Mouse (Mus musculus) cerebral cortex, adult 2 months (tissue): Measurements from ENCODE around the gene Hist1h3h.

ENCODE experiments used
- WGBS: fragments of 180-500 bp; shearing (Covaris S2); methylation state at CpG from one replicate; pipeline ENCODE4 v1.1.7; 2018; 5-methylcytosine and 5-hydroxymethylcytosine counted together

The Hist1h3h gene

DNA sequence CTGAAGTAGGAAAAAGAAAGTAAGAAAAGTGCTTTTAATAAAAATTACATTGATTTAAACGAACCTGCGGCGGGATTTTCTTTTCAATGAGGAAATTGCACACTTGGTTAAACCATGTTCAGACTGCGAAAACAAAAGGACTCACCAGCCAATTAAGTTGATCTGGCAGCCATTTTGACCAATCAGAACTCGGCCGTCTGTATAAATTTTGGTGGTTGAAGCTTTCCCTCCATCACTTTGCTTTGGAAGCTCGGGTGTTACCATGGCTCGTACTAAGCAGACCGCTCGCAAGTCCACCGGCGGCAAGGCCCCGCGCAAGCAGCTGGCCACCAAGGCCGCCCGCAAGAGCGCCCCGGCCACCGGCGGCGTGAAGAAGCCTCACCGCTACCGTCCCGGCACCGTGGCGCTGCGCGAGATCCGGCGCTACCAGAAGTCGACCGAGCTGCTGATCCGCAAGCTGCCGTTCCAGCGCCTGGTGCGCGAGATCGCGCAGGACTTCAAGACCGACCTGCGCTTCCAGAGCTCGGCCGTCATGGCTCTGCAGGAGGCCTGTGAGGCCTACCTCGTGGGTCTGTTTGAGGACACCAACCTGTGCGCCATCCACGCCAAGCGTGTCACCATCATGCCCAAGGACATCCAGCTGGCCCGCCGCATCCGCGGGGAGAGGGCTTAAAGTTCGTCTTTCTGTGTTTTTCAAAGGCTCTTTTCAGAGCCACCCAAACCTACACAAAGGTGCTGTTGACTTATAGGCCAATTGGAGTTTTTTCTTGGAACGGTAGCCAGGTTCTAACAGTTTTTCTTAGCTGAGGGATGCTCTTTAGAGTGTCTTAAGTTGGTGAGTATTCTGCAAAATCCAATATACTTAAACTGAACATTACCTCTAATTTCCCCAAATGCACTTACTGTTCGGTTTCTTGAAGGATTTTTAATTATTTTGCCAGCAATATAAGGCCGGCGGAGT lies at the start of gene Hist1h3h:
TSS of gene Hist1h3h (plus strand) at position 263 of the 961 bp plus-strand sequence.
- WGBS, result 4% methylated on average over 32 of the region's 56 CpGs

DNA sequence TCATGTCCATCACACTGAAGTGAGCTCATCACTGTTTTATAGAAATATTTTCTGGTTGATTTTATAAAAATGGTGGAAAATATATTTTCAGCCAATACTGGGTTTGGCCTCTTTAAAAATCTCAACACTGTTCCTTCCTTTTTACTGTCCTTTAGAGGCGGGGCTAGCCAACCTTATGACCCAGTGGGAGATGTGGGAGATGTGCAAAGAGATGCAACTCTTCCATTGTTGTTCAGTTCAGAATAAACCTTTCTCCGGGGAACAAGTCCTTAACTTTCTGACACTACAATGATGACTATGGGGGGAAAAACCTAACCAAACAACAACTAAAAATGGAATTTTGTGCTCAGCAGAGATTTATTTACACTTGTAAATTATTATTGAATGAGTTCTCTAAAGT lies 40.2 kb upstream of the Hist1h3h start, which contains the start of gene Olfr1360:
TSS of gene Olfr1360 (minus strand) at position 101 of the 400 bp plus-strand sequence.
- WGBS, result 82% methylated on average over 2 of the region's 2 CpGs

DNA sequence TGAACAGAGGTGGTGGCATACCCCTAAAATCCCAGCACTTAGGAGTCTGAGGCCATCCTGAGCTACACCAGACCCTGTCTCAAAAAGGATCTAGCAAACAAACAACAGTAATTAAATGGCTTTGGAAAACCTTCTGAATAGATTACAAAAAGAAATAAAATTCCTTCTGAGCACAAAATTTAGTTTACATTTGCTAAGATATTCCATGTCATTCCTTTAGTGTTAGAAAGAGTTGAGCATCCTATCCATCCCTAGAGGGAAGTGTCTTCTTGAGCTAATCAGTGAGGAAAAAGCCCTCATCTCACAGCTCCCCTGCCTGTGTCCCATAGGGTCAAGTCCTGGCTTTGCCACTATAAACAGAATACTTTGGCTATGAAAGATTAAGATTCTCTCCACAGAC lies 19.6 kb upstream of the Hist1h3h start, which contains the start of gene Olfr1359:
TSS of gene Olfr1359 (plus strand) at position 301 of the 400 bp plus-strand sequence.

DNA sequence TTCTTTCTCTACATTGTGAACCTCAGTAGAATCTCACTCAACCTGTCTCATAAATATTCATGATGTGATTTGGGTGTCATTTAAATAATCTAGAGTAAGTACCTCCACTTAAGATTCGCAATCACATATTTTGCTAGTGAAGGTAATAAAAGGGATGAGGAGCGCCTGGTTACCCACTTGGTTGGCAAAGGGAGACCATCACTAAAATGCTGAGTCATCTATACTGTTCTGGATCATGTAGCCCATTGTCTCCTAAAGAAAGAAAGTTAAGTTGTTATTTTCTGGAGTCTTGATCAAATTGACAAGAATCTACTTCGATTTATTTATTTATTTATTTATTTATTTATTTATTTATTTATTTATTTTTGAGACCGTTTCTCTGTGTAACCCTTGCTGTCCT lies 10.8 kb upstream of the Hist1h3h start:
- WGBS, result 65% methylated on average over 4 of the region's 4 CpGs

DNA sequence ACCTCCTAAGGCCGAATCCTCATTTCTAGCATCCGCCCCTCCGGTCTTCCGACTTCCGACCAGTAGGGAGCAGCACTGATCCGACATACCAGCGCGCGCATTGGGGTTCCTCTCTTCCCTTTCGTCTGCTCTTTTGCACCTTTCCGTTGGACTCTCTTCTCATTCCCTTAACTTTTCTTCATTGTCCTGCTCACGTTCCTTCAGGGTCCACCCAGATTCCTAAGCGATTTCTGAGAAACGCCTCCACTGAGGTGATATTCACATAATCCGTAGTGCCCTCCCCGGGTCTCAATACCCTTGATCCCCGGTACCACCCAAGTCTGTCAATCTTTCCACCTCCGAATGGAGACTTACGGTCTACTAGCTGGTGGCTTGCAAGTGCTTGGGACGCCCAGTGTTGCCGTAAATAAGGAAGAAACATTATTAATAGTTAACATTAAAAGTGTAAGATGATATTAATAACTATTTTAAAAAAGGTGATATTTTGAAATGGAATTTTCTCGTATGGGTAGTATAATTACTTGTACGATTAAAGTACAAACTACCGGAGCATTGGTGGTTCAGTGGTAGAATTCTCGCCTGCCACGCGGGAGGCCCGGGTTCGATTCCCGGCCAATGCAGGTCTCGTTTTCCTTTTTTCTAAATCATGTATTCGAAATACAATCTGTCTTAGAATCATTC lies 7.3 kb upstream of the Hist1h3h start:
- WGBS, result under 1% methylated on average over 32 of the region's 32 CpGs

DNA sequence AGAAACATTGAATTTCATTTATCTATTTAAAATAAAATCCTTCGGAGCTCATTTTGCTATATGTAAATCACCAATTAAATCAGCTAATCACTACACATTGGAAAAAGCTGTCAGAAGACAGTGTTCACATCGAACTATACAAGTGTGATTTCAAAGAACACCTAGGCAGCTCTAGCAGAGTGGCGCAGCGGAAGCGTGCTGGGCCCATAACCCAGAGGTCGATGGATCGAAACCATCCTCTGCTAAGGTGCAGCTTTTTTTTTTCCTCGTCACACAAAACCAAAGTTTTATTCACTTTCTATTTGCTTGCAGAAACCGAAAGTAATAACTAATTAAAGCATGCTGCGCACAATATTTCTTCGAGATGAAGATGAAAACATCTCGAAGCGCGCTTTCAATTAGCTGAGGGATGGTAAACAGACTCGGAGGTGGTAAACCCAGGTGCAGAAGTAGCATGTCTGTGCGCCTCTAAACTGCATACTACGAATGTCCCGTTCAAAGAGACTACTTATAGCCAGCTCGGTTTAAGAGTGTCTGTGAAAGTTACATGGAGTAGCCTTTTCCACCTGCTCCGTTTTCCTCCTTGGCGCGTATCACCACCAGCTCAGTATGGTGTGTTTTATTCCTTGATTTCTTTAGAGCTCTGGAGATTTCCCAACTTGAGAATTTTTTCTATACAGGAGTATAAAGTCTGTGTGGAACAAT lies 6.5 kb upstream of the Hist1h3h start:
- 3% methylated on average over 22 of the region's 22 CpGs for WGBS

DNA sequence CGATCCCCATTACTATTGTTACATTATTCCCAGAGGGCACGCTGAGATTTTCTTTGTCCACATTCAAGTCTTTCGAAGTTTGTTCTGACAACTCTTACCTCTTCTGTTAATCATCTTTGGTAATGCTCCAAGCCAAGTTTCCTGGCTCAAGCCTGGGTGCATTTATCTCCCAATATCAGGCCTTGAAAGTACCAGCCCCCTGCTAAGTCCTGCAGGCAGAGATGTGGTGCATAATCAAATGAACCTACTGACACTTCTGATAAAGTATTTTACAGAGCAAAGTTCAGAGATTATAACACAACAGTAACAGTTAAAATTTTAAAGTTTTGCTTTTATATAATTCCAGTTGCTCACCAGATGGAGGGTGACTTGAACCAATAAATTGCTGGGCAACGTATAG lies 5.8 kb upstream of the Hist1h3h start:
- WGBS, result 32% methylated on average over 4 of the region's 4 CpGs

DNA sequence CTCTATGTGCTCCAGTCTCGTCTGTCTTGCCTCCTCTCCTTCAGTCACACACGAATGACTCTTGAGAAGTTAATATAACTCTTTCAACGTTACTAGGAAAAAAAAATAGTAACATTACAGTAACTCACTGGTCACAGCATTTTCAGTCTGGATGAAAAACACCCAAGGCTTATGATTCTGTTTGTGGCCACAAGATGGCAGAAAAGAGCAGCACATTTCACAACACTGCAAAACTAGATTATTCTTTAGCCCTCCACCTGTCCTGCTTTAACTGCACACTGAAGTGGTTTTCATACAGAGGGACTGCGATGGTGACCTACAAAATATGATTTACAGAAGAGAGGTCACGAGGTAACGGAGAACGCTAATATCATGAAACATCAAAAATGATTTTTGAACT lies 2.7 kb upstream of the Hist1h3h start:
- WGBS, result under 1% methylated on average over 7 of the region's 7 CpGs

DNA sequence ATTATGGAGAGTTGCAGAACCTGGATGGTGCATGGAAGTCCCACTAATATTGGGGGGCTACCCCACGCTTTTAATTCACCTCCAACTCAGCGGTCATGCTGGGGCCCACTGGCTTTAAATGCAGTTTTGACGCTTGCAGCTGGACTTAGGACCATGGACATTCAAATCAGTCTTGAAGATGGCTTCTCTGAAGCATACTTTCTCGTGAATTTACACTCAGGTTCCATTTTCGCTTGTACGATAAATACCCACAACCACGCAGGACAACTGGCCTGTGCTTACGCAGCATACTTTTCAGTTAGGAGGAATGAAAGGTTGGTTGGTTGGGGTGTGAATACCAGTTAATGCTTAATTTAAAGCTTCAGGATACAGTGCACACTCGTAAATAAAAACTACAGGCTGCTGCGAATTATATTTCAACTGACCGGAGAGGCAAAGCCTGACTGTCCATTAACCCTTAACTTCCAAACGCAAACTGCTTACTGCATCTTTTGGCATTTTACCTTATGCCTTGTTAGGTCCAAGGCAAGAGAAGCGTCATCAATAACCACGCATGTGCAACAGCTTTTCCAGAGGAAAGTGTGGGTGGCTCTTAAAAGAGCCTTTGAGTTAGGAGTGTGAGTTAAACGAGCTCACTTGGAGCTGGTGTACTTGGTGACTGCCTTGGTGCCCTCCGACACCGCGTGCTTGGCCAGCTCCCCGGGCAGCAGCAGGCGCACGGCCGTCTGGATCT lies 2.2 kb upstream of the Hist1h3h start:
- WGBS, result under 1% methylated on average over 22 of the region's 22 CpGs

DNA sequence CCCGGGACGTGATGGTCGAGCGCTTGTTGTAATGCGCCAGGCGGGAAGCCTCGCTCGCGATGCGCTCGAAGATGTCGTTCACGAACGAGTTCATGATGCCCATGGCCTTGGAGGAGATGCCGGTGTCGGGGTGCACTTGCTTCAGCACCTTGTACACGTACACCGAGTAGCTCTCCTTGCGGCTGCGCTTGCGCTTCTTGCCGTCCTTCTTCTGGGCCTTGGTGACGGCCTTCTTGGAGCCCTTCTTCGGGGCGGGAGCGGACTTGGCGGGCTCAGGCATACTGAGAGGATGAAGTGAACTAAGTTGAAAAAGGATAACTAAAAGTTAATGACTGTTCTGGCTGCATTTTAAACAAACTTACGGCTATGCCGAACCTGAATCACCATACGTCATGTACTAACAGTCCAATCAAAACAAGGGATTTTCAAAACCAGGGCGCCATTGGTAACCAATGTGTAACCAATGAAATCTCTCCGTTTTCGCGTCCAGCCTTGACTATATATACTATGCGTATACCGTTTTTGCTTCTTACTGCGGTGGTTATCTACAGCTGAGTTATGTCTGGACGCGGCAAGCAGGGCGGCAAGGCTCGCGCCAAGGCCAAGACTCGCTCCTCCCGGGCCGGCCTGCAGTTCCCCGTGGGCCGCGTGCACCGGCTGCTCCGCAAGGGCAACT lies 1.5 kb upstream of the Hist1h3h start, which contains the start of the genes Hist1h2bl and Hist1h2ai:
TSS of gene Hist1h2bl (minus strand) at position 280 of the 676 bp plus-strand sequence.
TSS of gene Hist1h2ai (plus strand) at position 559 of the 676 bp plus-strand sequence.
- WGBS, result under 1% methylated on average over 35 of the region's 50 CpGs

DNA sequence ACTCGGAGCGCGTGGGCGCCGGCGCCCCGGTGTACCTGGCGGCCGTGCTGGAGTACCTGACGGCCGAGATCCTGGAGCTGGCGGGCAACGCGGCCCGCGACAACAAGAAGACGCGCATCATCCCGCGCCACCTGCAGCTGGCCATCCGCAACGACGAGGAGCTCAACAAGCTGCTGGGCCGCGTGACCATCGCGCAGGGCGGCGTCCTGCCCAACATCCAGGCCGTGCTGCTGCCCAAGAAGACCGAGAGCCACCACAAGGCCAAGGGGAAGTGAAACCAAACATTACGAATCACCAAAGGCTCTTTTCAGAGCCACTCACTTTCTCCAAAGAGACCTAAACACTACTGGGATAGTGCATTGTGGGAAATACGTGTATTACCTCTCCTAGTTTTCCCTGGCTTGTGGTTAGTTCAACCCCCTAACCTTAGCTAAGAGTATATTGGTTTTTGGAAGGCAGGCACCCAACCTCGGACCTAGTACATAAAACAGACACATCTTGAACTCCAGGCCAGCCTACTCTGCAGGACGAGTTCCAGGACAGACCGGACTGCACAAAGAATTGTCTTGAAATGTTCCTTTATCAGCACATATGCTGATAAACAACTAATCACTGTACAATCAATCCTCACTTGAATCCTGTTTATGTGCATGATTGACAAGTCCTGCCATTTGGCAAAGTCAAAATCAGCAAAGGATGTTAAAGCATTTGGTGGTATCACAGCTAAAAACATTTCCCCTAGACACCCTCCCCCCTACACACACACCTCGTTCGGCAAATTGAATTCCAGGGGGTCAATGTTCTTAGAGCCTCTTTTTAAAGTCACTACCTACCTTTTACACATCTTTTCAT lies 693 bp upstream of the Hist1h3h start:
- 0% methylated on average over 15 of the region's 38 CpGs for WGBS

DNA sequence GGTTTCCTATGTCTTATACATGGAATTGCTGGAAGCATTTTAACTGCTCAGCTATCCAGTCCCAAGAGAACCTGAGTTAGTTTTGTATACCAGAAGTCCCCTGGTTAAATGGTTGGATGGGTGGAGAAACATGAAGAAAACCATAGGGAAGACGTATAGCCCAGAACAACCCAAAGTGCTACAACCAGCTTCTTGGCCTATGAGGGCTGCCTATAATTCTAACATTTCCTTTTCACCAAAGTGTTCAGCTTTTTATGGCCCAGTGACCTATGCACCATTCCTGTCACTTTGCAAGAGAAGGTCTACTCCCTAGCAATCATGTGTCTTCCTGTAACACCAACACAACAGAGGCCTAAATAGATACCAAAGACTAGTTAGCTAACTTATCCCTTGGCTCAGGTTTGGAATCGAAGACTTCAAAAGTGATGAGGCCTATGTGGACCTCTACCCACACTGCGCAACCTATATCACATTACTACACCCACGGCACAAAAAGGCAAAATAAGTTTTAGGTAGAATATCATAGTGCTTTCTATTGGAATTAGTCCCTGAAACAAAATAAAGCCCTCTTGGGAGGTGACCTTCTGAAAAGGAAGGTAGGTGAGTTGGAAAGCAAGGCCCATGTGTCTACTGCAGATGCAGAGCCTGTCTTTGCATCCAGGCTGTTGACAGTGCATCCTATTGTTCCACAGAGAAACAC lies 1.1 kb downstream of the Hist1h3h start:
- WGBS, result 80% methylated on average over 4 of the region's 4 CpGs

DNA sequence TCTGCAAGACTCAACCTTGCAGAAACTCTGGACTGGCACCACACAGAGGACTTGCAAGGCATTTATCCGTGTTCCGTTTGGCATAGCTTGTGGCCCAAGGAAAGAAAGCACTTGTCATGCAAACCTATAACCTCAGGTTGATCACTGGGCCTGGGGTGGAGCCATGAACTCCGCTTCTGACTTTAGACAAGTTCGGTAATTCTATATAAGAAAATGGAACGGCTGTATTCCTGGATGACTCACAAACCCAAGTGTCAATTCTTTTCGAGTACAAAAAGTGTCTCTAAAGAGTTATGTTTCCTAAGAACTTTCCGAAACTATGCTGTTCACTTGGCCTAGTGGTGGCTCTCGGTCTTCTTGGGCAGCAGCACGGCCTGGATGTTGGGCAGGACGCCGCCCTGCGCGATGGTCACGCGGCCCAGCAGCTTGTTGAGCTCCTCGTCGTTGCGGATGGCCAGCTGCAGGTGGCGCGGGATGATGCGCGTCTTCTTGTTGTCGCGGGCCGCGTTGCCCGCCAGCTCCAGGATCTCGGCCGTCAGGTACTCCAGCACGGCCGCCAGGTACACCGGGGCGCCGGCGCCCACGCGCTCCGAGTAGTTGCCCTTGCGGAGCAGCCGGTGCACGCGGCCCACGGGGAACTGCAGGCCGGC lies 3.8 kb downstream of the Hist1h3h start:
- 3% methylated on average over 24 of the region's 44 CpGs for WGBS

DNA sequence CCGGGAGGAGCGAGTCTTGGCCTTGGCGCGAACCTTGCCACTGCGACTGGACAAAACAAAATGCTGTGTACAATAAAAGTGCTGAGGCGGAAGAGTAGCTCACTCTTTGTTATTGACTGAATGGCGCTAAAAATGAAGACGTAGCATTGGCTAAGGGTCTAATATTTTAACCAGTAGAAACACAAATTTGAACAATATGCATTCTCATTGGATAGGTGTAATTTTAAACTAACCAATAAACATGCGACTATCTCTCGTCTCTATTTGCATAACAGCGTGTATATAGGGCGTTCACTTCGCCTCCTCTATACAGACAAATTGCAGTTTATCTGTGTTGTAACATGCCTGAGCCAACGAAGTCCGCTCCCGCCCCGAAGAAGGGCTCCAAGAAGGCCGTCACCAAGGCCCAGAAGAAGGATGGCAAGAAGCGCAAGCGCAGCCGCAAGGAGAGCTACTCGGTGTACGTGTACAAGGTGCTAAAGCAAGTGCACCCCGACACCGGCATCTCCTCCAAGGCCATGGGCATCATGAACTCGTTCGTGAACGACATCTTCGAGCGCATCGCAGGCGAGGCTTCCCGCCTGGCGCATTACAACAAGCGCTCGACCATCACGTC lies 4.4 kb downstream of the Hist1h3h start, which contains the start of gene Hist1h2bm:
TSS of gene Hist1h2bm (plus strand) at position 288 of the 616 bp plus-strand sequence.
- WGBS, result under 1% methylated on average over 37 of the region's 37 CpGs

DNA sequence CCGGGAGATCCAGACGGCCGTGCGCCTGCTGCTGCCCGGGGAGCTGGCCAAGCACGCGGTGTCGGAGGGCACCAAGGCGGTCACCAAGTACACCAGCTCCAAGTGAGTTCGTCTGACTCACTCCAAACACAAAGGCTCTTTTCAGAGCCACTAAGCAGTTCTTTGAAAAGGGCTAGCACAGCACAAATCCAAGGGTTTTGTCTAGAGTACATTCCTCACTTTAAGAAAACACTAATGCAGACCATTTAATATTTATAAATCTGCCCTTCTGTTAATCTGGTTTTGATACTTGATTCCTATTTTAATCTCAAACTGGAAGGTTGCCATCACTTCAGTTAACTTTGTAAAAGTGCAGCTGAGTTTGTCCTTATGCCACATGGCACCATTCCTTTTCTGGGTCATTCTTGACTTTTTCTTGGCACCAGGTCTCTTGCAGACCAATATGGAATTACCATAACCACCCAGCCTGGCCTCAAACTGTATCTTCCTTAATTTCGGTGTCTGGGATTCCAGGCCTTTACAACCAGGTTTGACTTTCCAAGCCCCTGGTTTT lies 5.0 kb downstream of the Hist1h3h start:
- WGBS, result 4% methylated on average over 11 of the region's 11 CpGs

DNA sequence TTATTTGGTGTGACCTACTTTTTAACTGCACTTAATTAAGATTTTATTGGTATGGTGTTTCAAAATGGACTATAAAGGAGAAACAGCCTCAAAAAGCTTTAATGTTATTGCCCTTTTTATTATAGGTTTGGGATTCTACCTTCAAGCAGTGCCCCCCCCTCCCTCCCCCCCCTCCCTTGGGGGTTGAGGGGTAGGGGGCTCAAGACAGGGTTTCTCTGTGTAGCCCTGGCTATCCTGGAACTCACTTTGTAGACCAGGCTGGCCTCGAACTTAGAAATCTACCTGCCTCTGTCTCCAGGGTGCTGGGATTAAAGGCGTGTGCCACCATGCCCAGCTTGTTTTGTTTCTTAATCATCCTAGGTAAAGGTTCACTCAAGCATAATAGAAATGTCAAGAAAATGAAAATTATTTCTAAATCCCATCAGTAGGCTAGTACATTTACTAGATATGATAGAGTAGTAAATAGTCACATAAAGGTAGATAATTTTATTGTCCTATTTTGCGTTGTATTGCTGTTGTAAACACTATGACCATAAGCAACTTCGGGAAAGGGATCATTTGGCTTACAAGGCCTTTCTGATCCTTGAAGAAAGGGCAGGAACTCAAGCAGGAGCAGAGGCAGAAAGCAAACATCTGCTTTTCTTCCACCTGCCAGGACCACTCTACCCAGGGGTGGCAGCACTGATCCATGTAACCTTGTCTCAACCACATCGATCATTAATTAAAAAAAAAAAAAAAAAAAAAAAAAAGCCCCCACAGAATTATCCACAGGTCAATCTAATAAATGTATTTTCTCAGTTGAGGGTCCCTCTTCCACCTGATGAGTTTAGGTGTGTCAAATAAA lies 5.8 kb downstream of the Hist1h3h start:
- WGBS, result 39% methylated on average over 5 of the region's 5 CpGs
